Mouse (Mus musculus) lung, postnatal 0 days (tissue): ENCODE data around the gene Galnt9. TPM values are rescaled to one million over a fixed set of nuclear protein-coding genes. Genes with fewer than 3 reads are reported as not detected.

Experiments used
- ATAC-seq: fragments of 200-750 bp; cut with Nextera tagmentation; 2 replicates; pipeline ENCODE4 v1.8.0; 2017; ENCODE audit warnings: moderate library complexity
- DNase-seq: peaks from one replicate; pipeline ENCODE4 v3.0.0-alpha.2; 2016; ENCODE audit warnings: low spot score
- H3K27ac ChIP-seq: fragments of 300-500 bp; sonication (generic); 2 replicates; pipeline ENCODE4 v1.5.1; 2014; ENCODE audit warnings: antibody characterized with exemption, mild to moderate bottlenecking, low read length, mixed read lengths
- H3K27me3 ChIP-seq: fragments of 300-500 bp; sonication (generic); replicated peaks from 2 replicates; pipeline ENCODE4 v1.6.1; 2014; ENCODE audit warnings: low read length, mixed read lengths; ENCODE audit not compliant: insufficient read depth
- H3K36me3 ChIP-seq: fragments of 300-500 bp; sonication (generic); 2 replicates; pipeline ENCODE4 v1.6.1; 2014; ENCODE audit warnings: low read length, mixed read lengths; ENCODE audit not compliant: insufficient read depth
- H3K4me1 ChIP-seq: fragments of 300-500 bp; sonication (generic); 2 replicates; pipeline ENCODE4 v1.6.1; 2014; ENCODE audit warnings: antibody characterized with exemption, low read depth, low read length, mixed read lengths; ENCODE audit not compliant: insufficient read depth
- H3K4me2 ChIP-seq: fragments of 300-500 bp; sonication (generic); replicated peaks from 2 replicates; pipeline ENCODE4 v1.6.1; 2014; ENCODE audit warnings: low read depth, mild to moderate bottlenecking, low read length, moderate library complexity, mixed read lengths
- H3K4me3 ChIP-seq: fragments of 300-500 bp; sonication (generic); 2 replicates; pipeline ENCODE4 v1.5.1; 2014; ENCODE audit warnings: low read depth, low read length
- H3K9ac ChIP-seq: fragments of 300-500 bp; sonication (generic); replicated peaks from 2 replicates; pipeline ENCODE4 v1.6.1; 2014; ENCODE audit warnings: low read depth, mild to moderate bottlenecking
- H3K9me3 ChIP-seq: fragments of 300-500 bp; sonication (generic); 2 replicates; pipeline ENCODE4 v1.6.1; 2016; ENCODE audit warnings: low read length, mixed read lengths
- CTCF ChIP-seq: IDR thresholded peaks from 2 replicates; pipeline ENCODE4 v1.5.1; 2016; ENCODE audit warnings: antibody characterized with exemption, mild to moderate bottlenecking
- EP300 ChIP-seq: IDR thresholded peaks from 2 replicates; pipeline ENCODE4 v1.6.1; 2016; ENCODE audit warnings: antibody characterized with exemption, mild to moderate bottlenecking, control low read depth
- WGBS: fragments of 180-500 bp; shearing (Covaris S2); extraction: QIAGEN DNeasy Blood & Tissue Kit; methylation state at CpG from one replicate; pipeline ENCODE4 v1.1.7; 2014; 5-methylcytosine and 5-hydroxymethylcytosine counted together
- polyA plus RNA-seq: library from polyadenylated mRNA; unstranded; fragments of >200 nt; fragmentation: Nextera tagmentation; extraction: Ambion mirVana; gene quantifications from 2 replicates; pipeline ENCODE4 v1.2.1, GENCODE M21; 2015

The Galnt9 gene
- polyA plus RNA-seq, 1 experiment from 2014 or later, result 0.18 TPM

GRCm38 (mm10) chr5:110594465-110594864 lies 50.3 kb downstream of the Galnt9 start:
- no peak overlapping the region for H3K4me2 ChIP-seq
- no peak for ATAC-seq
- H3K9ac ChIP-seq, result no peak overlapping the region
- H3K4me1 ChIP-seq, result no peaks in the 10 kb centered on the region
- no peak overlapping the region for H3K4me3 ChIP-seq
- H3K9me3 ChIP-seq, result no peaks in the 10 kb centered on the region
- no peak for DNase-seq
- TF ChIP-seq EP300, result no peak
- no peak for TF ChIP-seq CTCF
- H3K27ac ChIP-seq, result no peak overlapping the region
- no peaks in the 10 kb centered on the region for H3K27me3 ChIP-seq
- no peaks in the 10 kb centered on the region for H3K36me3 ChIP-seq
- WGBS, result 74% methylated on average over 8 of the region's 8 CpGs

GRCm38 (mm10) chr5:110595341-110595740 lies 51.2 kb downstream of the Galnt9 start:
- Histone ChIP-seq H3K9me3 (no peaks in the 10 kb centered on the region), H3K36me3 (no peaks in the 10 kb centered on the region), H3K27ac (no peak overlapping the region), H3K9ac (no peak overlapping the region), H3K4me3 (no peak overlapping the region), H3K4me2 (no peak overlapping the region), H3K27me3 (no peaks in the 10 kb centered on the region), H3K4me1 (no peaks in the 10 kb centered on the region)
- TF ChIP-seq CTCF (no peak), EP300 (no peak)
- ATAC-seq (no peak), DNase-seq (no peak)
- WGBS, result 83% methylated on average over 10 of the region's 10 CpGs

GRCm38 (mm10) chr5:110596086-110596780 lies 52.1 kb downstream of the Galnt9 start:
- no peak overlapping the region for H3K27ac ChIP-seq
- no peaks in the 10 kb centered on the region for H3K27me3 ChIP-seq
- H3K9me3 ChIP-seq, result no peaks in the 10 kb centered on the region
- ATAC-seq (no peak), DNase-seq (no peak)
- H3K9ac ChIP-seq, result no peak overlapping the region
- TF ChIP-seq EP300 (no peak), CTCF (no peak)
- H3K4me3 ChIP-seq, result no peak overlapping the region
- H3K4me1 ChIP-seq, result no peaks in the 10 kb centered on the region
- no peak overlapping the region for H3K4me2 ChIP-seq
- WGBS, result 79% methylated on average over 15 of the region's 15 CpGs
- no peaks in the 10 kb centered on the region for H3K36me3 ChIP-seq

- H3K9ac ChIP-seq, result no peak overlapping the region
- ATAC-seq (no peak), DNase-seq (no peak)
- no peak overlapping the region for H3K4me2 ChIP-seq
- no peaks in the 10 kb centered on the region for H3K27me3 ChIP-seq
- no peaks in the 10 kb centered on the region for H3K36me3 ChIP-seq
- 27% methylated on average over 2 of the region's 2 CpGs for WGBS
- H3K4me1 ChIP-seq, result no peaks in the 10 kb centered on the region
- H3K4me3 ChIP-seq, result no peak overlapping the region
- no peak for TF ChIP-seq EP300
- TF ChIP-seq CTCF, result no peak
- no peaks in the 10 kb centered on the region for H3K9me3 ChIP-seq
- H3K27ac ChIP-seq, result no peak overlapping the region
These were observed 53.3 kb downstream of the Galnt9 start for GRCm38 (mm10) chr5:110597502-110597901.

GRCm38 (mm10) chr5:110598298-110599095 lies 54.3 kb downstream of the Galnt9 start:
- no peak for ATAC-seq
- H3K36me3 ChIP-seq, result no peaks in the 10 kb centered on the region
- H3K9me3 ChIP-seq, result no peaks in the 10 kb centered on the region
- no peaks in the 10 kb centered on the region for H3K27me3 ChIP-seq
- no peak overlapping the region for H3K4me3 ChIP-seq
- no peaks in the 10 kb centered on the region for H3K4me1 ChIP-seq
- H3K27ac ChIP-seq, result no peak overlapping the region
- TF ChIP-seq CTCF (no peak), EP300 (no peak)
- H3K4me2 ChIP-seq, result no peak overlapping the region
- 20% methylated on average over 12 of the region's 12 CpGs for WGBS
- H3K9ac ChIP-seq, result no peak overlapping the region
- peak; percentile 10 for DNase-seq

- Histone ChIP-seq H3K9me3 (no peaks in the 10 kb centered on the region), H3K4me3 (no peak overlapping the region), H3K4me2 (no peak overlapping the region), H3K9ac (no peak overlapping the region), H3K4me1 (no peaks in the 10 kb centered on the region), H3K27ac (no peak overlapping the region), H3K27me3 (no peaks in the 10 kb centered on the region), H3K36me3 (no peaks in the 10 kb centered on the region)
- WGBS, result 68% methylated on average over 7 of the region's 7 CpGs
- DNase-seq (peak; percentile 26), ATAC-seq (no peak; the same call in 1 of the 2 replicates)
- TF ChIP-seq EP300, result no peak
- no peak for TF ChIP-seq CTCF
These were observed 59.0 kb downstream of the Galnt9 start for GRCm38 (mm10) chr5:110603016-110603685.
